Mouse (Mus musculus) CD8-positive naive resting alpha-beta T cell, adult 2 months (primary cell): ENCODE data around the gene Cryab.

ENCODE experiments used
- DNase-seq, 2 experiments: peaks; one replicate each; pipeline ENCODE4 v3.0.0; 2022; ENCODE audit warnings: low read depth in 2 of 2, low spot score in 2 of 2

Gene Cryab

GRCm38 (mm10) chr9:50795266-50795665 is 44.1 kb downstream of the Cryab start:
- no peak for DNase-seq

- DNase-seq, result no peak
Measured at GRCm38 (mm10) chr9:50796776-50797175, 45.7 kb downstream of the Cryab start.

DNA sequence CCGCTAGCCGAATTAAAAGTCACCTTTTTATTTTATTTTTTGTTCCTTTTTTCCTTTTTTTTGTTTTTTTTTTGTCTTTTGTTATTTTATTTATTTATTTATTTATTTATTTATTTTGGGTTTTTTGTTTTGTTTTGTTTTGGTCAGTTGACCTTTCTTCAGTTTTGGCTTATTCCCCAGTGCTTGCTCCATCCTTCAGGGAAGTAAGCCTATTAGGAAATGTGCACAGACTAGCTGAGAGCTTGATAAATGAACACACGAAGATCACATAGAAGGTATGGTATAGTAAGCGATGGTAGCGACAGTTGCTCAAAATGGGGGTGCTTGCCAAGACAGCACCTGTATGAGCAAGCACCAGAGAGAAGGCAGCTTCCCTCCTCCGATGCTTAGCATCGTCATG is 46.5 kb downstream of the Cryab start:
- DNase-seq, result no peak

DNA sequence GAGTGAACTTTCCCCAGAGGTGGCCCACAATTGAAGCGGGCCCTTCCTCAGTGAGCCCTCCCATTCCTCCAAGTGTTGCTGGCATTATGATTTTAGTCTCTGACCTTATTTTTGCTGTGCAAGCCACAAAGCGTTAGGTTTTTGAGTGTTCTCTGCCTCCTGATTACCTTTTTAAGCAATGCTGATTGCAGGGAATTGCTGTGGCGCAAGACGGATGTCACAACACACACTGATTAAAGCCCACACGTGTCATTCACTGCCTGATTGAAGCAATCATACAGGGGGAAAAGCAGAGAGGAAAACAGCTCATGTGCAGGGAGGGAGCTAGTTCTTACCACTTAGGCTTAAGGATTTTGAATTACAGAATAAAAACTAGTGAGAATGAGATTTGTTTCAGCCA is 47.2 kb downstream of the Cryab start:
- DNase-seq, result no peak

DNA sequence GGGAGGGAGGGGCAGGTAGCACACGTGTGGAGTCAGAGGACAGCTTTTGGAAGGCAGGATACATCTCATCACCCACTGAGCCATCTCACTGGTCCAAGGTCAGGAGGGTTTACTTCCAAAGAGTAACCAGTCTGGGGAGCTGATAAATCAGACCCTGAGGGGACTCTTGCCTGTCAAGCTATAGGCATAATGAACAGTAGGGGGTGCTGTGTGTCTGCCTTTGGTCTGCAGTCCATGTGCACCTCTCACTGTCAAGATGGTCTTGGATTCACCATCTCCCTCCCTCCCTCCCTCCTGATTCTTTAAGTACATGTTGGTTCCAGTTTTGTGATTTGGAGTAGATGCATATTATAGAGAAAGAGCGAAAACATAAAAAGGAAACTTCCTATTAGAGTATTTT is 49.9 kb downstream of the Cryab start:
- DNase-seq, result peak; percentile 10 to 32

- no peak for DNase-seq
Measured at GRCm38 (mm10) chr9:50803055-50803671, 52.0 kb downstream of the Cryab start.
